Mouse (Mus musculus) kidney, adult 18-20 months (tissue): Measurements from ENCODE around the gene Rpap1.

ENCODE experiments used
- DNase-seq: peaks from one replicate; pipeline ENCODE4 v3.0.0; 2021

The Rpap1 gene

GRCm38 (mm10) chr2:119798246-119798927 lies 11.1 kb upstream of the Rpap1 start:
- peak; percentile 62 for DNase-seq

DNA sequence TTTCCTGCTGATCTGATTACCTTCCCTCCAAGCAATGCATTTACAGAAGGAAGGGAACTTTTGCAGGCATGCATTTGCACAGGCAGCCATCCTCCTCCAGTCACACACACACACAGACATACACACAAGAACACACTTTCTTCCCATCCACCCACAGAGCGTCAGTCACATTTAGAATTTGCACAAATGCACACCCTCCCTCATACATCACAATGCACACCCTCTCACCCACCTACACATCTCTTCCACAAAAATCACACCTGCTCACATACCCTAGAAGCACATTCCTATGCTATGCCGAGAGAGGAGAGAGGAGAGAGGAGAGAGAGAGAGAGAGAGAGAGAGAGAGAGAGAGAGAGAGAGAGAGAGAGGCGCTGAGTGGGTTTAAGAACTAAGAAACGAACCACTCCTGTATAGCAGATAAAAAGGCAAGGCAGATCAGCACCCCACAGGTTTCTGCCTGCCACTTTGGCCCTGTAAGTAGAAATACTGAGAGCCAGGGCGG lies 10.0 kb upstream of the Rpap1 start, which contains the start of gene Tyro3:
Tyro3 (plus strand) TSS at position 455 of the 505 bp plus-strand sequence.
- DNase-seq, result no peak

GRCm38 (mm10) chr2:119789996-119790395 lies 2.7 kb upstream of the Rpap1 start:
- DNase-seq, result no peak

GRCm38 (mm10) chr2:119767246-119767645 lies 20.1 kb downstream of the Rpap1 start:
- no peak for DNase-seq

DNA sequence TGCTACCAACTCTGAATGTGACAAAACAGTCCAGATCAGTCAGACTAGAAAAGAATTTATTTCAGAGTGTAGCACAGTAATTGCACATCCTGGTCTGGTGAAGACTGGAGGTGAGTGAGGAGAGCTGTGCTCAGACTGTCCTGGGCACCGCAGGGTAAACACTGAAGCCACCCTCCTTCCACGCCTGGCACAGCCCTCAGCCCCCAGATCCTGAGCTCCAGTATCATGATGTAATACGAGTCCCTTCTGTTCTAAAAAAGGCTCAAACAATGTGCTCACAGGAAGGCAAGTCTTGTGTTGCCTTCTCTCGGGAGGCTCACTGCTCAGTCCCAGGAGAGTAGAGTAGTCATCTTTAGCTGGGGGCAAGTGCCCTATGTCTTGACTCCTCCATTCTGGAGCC lies 23.4 kb downstream of the Rpap1 start:
- no peak for DNase-seq

DNA sequence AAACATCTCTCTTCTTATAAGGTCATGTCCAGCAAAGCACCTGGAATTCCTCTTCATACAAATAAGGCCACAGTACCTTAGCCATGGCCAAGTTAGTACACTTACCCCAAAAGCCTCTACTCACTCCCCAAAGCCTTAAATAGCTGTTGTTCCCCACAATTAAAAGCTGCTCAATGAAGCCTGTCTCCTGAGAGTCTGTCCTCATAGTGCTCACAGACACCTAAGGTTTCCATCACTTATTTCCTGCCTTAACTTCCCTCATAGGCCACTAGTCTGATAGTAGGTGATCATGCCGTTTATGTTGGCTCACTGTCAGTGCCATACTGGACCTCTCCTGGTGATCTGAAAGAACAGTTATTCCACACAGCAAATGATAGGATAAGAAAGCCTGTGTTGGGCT lies 25.1 kb downstream of the Rpap1 start:
- no peak for DNase-seq

- DNase-seq, result no peak
Measured at GRCm38 (mm10) chr2:119760251-119760650, 27.1 kb downstream of the Rpap1 start, which contains the start of gene Ltk. TSS of gene Ltk (minus strand) at chr2:119760431.

DNA sequence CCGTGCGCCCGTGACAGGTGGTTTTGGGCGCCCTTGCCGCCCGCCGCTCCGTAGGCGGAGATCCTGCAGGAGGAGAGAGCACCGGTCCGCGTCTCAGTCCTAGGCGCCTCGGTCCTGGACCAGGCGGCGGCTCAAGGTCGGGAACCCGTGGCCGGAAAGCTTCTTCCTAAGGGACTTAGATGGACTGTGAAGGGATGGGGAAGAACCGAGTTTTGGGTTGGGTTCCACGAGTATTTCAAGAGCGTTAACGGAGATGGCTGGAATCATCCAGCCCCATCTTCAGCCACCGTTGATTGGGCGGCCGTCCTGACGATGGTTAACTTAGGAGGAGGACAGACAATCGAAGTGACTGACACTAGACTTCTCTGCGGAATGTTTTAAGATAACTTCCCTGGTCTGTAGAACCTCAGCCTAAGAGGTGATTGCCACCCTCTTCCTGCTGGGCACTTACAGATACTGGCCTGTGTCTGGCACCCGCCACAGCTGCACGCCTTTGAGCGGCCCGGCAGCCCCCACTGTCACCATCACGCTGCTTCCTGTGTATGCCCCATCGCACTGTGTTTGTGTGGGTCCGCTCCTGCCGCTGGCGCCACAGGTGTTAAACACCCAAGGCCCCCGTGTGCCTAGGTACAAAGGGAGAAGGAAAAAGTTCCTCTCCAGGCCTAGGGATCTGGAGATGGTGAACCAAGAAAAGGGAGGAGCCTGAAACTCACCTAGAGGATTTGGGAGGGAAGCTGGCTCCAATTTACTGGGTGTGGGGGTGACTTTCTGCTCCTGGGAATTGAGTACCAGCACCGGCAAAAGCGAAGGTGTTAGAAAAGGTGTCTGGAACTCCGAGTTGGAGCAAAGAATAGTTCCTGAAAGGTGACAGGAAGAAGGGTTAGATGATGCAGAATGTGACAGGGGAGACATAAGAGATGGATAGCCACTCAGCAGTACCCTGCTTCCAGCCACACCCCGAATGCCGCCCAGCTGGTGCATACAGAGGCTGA lies 28.2 kb downstream of the Rpap1 start:
- DNase-seq, result no peak

DNA sequence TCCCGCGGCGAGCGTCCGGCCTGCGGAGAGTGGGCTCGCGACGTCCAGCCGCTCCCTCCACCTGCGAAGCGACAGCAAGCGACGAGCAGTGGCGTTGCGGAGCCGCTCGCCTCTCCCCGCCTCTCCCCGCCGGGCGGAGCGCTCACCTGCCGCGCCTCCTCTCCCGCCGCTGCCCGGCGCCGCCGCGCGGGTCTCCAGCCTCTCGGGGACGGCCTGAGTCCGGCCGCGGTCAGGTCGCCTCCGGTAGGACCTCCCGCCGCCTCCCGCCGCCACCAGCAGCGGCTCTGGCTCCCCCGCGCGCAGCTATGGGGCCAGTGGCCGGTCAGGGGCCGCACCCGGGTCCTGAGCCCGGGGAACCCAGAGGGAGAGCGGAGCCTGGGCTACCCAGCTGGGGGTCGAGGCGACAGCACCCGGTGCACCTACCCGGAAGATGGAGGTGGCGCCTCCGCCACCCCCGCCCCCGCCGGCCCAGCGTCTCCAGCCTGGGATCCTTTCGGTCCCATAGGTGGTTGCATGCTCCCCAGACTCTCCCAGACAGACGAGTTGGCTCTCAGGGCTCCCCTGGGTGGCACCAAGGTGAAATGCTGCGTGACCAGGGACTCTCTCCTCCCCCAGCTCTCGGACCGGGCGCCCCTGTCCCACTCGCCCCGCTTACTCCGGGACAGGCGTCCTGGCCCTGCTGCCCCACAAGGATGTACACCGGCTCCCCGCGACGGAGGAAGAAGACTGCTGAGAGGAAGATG lies 29.1 kb downstream of the Rpap1 start:
- DNase-seq, result peak; percentile 62

- DNase-seq, result peak; percentile 31
Measured at GRCm38 (mm10) chr2:119757601-119758100, 29.7 kb downstream of the Rpap1 start.

GRCm38 (mm10) chr2:119749260-119749659 lies 38.1 kb downstream of the Rpap1 start:
- DNase-seq, result no peak

GRCm38 (mm10) chr2:119747554-119747953 lies 39.8 kb downstream of the Rpap1 start:
- no peak for DNase-seq

GRCm38 (mm10) chr2:119745281-119745680 lies 42.1 kb downstream of the Rpap1 start:
- no peak for DNase-seq

DNA sequence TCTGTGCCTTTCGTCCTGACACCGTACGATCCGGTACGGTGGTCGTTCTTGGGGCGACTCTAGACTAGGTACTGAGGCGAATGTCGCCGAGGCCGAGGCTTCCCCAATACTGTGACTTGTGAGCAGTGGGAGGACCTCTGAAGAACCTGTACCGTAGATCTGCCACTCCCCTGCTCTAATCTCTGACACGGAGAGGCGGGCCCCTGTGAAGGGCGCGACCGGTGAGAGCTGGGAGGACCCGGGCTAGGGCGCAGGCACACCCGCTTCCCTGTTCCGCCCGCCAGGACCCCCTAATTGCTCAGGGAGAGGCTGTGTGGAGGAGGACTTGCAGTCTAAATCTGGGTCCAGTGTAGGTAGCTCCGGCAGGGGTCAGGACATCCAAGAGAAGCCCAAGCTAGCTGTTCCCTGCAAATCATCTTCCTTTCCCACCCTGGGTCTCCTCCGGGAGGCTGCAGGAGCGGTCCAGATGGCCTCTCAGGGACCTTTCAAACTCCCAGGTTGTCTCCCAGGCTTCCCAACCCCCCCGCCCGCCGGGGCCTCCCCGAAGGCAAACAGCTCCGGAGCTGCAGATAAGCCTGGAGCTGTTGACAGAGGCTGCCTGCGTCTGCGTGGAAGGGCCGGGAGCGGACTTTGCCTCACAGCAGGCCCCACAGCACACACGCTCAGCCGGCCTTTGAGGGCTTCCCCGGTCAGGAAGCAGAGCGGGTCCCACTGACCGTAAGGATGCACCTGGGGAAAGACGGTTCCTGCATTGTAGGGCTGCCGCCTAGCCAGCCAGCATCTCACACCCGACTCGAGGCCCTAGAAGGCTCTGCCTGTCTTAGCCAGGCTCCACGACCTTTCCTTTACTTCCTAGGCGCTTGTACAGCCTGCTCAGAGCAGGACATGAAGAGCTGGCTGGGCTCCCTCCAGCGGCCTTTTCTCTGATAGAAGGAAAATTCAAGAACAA lies 42.9 kb downstream of the Rpap1 start:
- DNase-seq, result peak; percentile 51

DNA sequence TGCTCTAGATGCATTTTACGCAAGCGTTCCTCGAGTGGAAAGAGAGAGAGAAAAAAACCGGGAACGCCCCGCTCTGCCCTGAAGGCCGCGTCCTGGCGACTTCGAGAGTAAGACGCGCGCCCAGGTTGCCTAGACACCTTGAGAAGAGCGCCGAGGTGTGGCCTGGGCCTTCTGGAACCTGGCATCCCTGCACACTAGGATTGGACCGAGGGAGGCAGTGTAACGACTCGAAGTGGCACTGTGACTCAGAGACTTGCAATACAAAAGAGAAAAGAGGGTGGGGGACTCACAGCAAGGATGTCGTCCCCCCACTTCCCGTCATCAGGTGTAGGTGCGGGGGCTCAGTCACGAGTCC lies 43.6 kb downstream of the Rpap1 start:
- no peak for DNase-seq

- DNase-seq, result no peak
Measured at GRCm38 (mm10) chr2:119743176-119743807, 44.0 kb downstream of the Rpap1 start.

GRCm38 (mm10) chr2:119742461-119743175 lies 44.7 kb downstream of the Rpap1 start:
- DNase-seq, result peak; percentile 54

- peak; percentile 65 for DNase-seq
Measured at GRCm38 (mm10) chr2:119741581-119742411, 45.5 kb downstream of the Rpap1 start, which contains the start of gene Itpka. TSS of gene Itpka (plus strand) at chr2:119742337.

DNA sequence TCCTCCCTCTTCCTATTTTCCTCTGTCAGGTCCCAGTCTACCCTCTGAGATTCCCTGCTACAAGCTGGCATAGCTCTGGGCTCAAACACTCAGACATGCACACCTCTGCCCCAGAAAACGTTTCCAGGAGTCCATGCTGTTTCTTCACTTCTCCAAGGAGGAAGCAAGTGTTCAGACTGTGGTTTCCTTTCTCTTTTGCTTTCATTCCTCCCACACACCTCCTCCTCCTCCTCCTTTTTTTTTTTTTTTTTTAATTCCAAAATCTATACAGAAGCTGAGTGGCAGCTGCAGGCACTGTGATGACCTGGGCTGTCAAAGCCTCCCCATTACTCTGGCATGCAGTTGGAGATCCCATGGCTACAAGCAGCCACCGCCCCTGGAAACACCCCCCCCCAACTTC lies 46.8 kb downstream of the Rpap1 start:
- DNase-seq, result no peak
